Mouse (Mus musculus): ENCODE measurements around the gene Usp47.

DNA sequence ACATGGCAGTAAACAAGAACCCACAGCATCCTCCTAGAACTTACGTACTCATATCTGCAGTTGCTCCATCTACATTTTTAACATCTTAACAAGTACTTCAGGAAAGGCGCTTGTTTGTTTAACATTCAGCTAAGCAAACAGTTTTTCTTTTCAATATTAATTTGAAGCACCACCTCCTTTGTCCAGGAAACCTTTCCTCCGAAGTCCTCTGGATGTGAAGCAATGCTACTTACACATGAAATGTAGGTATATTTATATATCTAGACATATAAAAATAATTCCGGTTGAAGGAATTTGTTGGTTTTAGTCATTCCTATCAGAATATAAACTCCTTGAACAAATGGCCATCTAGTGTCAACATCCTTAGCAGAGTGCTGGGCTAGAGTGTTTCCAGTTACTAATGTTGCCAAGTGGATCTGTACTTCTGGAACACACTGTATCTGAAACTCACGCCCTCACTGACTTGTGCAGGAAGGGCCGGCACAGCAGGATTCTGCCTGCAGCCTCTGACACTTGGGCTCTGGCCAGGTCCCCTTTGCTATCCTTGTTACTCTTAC, 10.6 kb upstream of the Usp47 start:
- TF ChIP-seq CTCF (IDR thresholded peaks at IDR 0.05; ENCODE audit: low read depth, low read length), result no peak
- TF ChIP-seq GATA1 (IDR thresholded peaks at IDR 0.05; ENCODE audit: borderline replicate concordance, low read length), result no peak

All from G1E (cell line).